Mouse (Mus musculus): ENCODE data around the gene Elk3. TPM values are rescaled to one million over a fixed set of nuclear protein-coding genes. Genes with fewer than 3 reads are reported as not detected.
"Not testable (repeated sequence)": the region's sequence is repeated elsewhere in the genome, so short reads cannot be mapped to it uniquely, and the experiment has no call there.

The Elk3 gene
- total RNA-seq (2021), result 10 to 100 TPM; 33.8 to 39.4 TPM
- 31.9 and 32.1 TPM in 2 replicates for polyA plus RNA-seq (2012; rRNA removed)
- long read RNA-seq, full-length matches to known transcripts, result 18 of 21 reads
- long read RNA-seq, partial matches to known transcripts, result 3 of 21 reads
- long read RNA-seq, other reads (novel, unspliced or antisense), result 0 of 21 reads

DNA sequence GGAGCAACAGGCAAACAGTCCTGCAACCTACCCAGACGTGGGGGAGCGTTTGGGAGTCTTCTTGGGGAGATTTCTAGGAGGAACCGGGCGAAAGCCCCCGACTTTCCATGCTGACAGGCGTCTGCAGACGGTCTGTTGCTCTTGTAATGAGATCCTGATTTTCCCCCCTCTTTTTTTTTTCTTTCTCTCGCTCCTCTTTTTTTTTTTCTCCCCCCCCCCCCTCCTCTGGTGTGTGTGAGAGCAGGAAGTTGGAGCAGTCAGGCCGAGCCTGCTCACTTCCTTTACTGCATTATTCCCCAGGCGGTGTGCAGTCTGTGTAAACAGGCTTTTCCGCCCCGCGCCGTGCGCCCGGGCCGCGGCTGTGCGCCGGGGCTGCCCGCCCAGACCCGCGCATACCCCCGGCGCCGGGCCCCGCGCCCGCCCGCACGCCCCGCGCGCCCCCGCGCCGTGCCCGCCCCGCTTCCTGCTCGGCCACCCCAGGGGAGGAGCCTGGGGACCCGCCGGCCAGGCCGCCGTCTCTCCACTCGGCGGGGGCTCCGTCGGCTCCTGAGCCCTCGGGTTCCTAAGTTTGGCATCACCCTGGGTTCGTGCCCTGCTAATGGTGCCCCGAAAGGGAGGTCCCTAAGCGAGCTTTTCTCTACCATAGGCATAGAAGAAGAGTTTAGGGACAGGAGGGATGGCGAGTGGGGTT is at the start of gene Elk3:
Elk3 (minus strand) TSS at position 415 of the 691 bp plus-strand sequence.
- DNase-seq, result peak; percentile 82 to 86
- intact Hi-C loops (cut with DNase I), result loop anchor here (2.0 kb wide), 2 partner anchors 26 to 64 kb away; no protein-coding TSS in a partner anchor
- H3K4me3 ChIP-seq, result peak within 1 kb of the TSS; percentile 68
- H3K9ac ChIP-seq (ENCODE audit: low read depth, low read length), result peak within 1 kb of the TSS; percentile 98
- WGBS, result under 1% methylated on average over 37 of the region's 53 CpGs
- H3K27me3 ChIP-seq (ENCODE audit: control insufficient read depth, insufficient read depth, low read length), result no peaks in the 10 kb centered on the region
- H3K79me2 ChIP-seq (replicated peaks; ENCODE audit: control insufficient read depth, insufficient read depth, low read length), result no peaks in the 10 kb centered on the region
- TF ChIP-seq POLR2A (IDR thresholded peaks at IDR 0.05; ENCODE audit: insufficient read depth, low read depth, low read length) (peak; percentile 69), EP300 (IDR thresholded peaks at IDR 0.05; ENCODE audit: insufficient read depth, low read depth, low read length) (peak; percentile 83; the same call in 1 of the 2 replicates), CTCF (IDR thresholded peaks at IDR 0.05) (no peak)
- H3K27ac ChIP-seq, result peak within 1 kb of the TSS; percentile 100
- H3K4me1 ChIP-seq (ENCODE audit: control insufficient read depth, insufficient read depth, low read length), result peaks cover 3% of the 10 kb centered on the region; the same call in 1 of the 2 replicates
- peaks cover 6% of the 10 kb centered on the region for H3K36me3 ChIP-seq (ENCODE audit: control insufficient read depth, insufficient read depth, low read length)

DNA sequence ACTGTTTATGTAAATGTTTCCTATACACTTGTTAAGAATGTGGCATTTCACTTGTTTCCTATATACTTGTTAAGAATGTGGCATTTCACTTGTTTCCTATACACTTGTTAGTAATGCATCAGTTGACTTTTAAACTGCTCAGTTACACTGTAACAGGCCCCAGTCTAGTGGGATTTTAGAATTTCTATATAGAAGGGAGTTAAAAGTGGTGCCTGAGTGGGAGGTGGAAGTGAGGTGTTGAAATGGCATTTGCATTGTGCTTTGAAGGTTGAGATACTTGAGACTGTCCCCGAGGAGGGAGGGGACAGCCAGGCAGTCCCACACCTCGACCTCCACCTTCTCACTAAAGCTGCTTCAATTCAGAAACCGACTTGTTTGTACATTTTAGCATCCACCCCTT is 49.7 kb upstream of the Elk3 start:
- DNase-seq, result no peak
- Histone ChIP-seq H3K27me3 (ENCODE audit: control insufficient read depth, insufficient read depth, low read length) (no peaks in the 10 kb centered on the region), H3K4me3 (no peak overlapping the region), H3K79me2 (replicated peaks; ENCODE audit: control insufficient read depth, insufficient read depth, low read length) (no peaks in the 10 kb centered on the region), H3K27ac (no peak overlapping the region), H3K4me1 (ENCODE audit: control insufficient read depth, insufficient read depth, low read length) (peaks cover 14% of the 10 kb centered on the region), H3K36me3 (ENCODE audit: control insufficient read depth, insufficient read depth, low read length) (no peaks in the 10 kb centered on the region), H3K9ac (ENCODE audit: low read depth, low read length) (no peak overlapping the region)
- intact Hi-C loops (cut with DNase I), result no loop called here
- WGBS, result 24% methylated on average over 3 of the region's 3 CpGs
- no peak for TF ChIP-seq EP300 (IDR thresholded peaks at IDR 0.05; ENCODE audit: insufficient read depth, low read depth, low read length)
- no peak for TF ChIP-seq CTCF (IDR thresholded peaks at IDR 0.05)
- no peak for TF ChIP-seq POLR2A (IDR thresholded peaks at IDR 0.05; ENCODE audit: insufficient read depth, low read depth, low read length)

DNA sequence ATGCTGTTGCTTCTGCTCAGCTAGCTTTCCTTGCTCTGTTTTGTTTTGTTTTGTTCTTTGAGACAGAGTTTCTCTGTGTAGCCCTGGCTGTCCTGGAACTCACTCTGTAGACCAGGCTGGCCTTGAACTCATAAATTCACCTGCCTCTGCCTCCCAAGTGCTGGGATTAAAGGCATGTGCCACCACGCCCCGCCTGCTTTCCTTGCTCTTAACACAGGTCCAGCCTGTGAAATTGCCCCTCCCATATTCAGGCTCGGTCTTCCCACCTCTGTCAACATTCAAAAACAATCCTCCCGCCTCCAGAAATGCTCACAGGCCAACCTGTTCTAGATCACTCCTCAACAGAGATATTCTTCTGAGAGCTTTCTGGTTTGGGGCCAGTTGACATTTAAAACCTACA is 49.3 kb upstream of the Elk3 start:
- H3K79me2 ChIP-seq (replicated peaks; ENCODE audit: control insufficient read depth, insufficient read depth, low read length); H3K9ac ChIP-seq (ENCODE audit: low read depth, low read length); H3K4me3 ChIP-seq; H3K27ac ChIP-seq; H3K36me3 ChIP-seq (ENCODE audit: control insufficient read depth, insufficient read depth, low read length); DNase-seq; H3K27me3 ChIP-seq (ENCODE audit: control insufficient read depth, insufficient read depth, low read length); intact Hi-C loops (cut with DNase I): not testable (repeated sequence)
- 90% methylated on average over 4 of the region's 4 CpGs for WGBS
- peaks cover 11% of the 10 kb centered on the region for H3K4me1 ChIP-seq (ENCODE audit: control insufficient read depth, insufficient read depth, low read length)

DNA sequence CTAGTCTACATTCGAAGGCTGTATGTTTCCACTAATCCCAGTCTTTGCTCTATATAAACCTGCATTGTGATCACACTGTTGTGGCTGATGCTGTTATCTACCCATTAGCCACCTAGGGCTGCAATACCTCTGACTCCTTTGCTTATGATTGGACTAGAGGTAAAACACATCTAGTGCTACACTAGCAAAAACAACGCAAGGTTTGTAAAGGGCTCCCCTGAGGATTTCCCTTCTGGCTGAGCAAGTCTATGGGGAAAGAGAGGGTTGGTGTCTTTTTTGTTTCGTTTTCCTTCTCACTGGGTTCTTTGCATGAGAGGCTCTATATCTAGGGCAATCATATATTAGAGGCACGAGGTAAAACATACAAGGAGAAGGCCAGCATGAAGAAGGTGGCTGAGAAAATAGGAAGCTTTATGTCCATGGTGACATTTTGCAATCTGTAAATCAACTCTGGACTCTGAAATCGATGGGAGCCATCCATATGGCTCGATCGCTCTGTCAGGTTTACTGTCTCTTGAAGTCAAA is 48.5 kb upstream of the Elk3 start:
- Histone ChIP-seq H3K4me3 (no peak overlapping the region), H3K36me3 (ENCODE audit: control insufficient read depth, insufficient read depth, low read length) (no peaks in the 10 kb centered on the region), H3K27me3 (ENCODE audit: control insufficient read depth, insufficient read depth, low read length) (no peaks in the 10 kb centered on the region), H3K9ac (ENCODE audit: low read depth, low read length) (no peak overlapping the region), H3K27ac (no peak overlapping the region), H3K4me1 (ENCODE audit: control insufficient read depth, insufficient read depth, low read length) (peaks cover 7% of the 10 kb centered on the region), H3K79me2 (replicated peaks; ENCODE audit: control insufficient read depth, insufficient read depth, low read length) (no peaks in the 10 kb centered on the region)
- intact Hi-C loops (cut with DNase I), result no loop called here
- TF ChIP-seq EP300 (IDR thresholded peaks at IDR 0.05; ENCODE audit: insufficient read depth, low read depth, low read length), result no peak
- TF ChIP-seq POLR2A (IDR thresholded peaks at IDR 0.05; ENCODE audit: insufficient read depth, low read depth, low read length), result no peak
- TF ChIP-seq CTCF (IDR thresholded peaks at IDR 0.05), result no peak
- 83% methylated on average over 7 of the region's 7 CpGs for WGBS
- no peak for DNase-seq

DNA sequence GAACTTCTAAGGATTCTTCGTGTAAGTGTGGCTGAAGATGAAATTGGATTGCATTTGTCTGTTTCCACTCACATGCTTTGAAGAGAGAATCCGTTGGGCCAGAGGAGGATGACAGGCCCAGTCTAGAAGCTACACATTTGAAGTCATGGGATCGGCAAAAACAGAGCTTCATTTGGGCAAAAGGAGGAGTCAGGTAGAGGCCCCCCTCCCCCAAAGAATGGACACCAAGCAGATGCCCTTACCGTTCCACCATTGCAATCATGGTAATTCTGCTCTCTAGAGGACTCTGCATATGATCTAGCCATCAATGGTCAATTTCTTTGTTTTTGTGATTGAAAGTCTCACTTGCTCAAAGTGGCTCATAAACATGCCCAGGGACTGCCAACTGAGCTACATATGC is 47.9 kb upstream of the Elk3 start:
- no peaks in the 10 kb centered on the region for H3K27me3 ChIP-seq (ENCODE audit: control insufficient read depth, insufficient read depth, low read length)
- H3K79me2 ChIP-seq (replicated peaks; ENCODE audit: control insufficient read depth, insufficient read depth, low read length), result no peaks in the 10 kb centered on the region
- WGBS, result 80% methylated on average over 4 of the region's 4 CpGs
- H3K4me3 ChIP-seq, result no peak overlapping the region
- no peaks in the 10 kb centered on the region for H3K36me3 ChIP-seq (ENCODE audit: control insufficient read depth, insufficient read depth, low read length)
- no peak overlapping the region for H3K27ac ChIP-seq
- no peak for TF ChIP-seq POLR2A (IDR thresholded peaks at IDR 0.05; ENCODE audit: insufficient read depth, low read depth, low read length)
- TF ChIP-seq EP300 (IDR thresholded peaks at IDR 0.05; ENCODE audit: insufficient read depth, low read depth, low read length), result no peak
- intact Hi-C loops (cut with DNase I), result no loop called here
- DNase-seq, result no peak
- H3K9ac ChIP-seq (ENCODE audit: low read depth, low read length), result no peak overlapping the region
- peaks cover 3% of the 10 kb centered on the region for H3K4me1 ChIP-seq (ENCODE audit: control insufficient read depth, insufficient read depth, low read length)

DNA sequence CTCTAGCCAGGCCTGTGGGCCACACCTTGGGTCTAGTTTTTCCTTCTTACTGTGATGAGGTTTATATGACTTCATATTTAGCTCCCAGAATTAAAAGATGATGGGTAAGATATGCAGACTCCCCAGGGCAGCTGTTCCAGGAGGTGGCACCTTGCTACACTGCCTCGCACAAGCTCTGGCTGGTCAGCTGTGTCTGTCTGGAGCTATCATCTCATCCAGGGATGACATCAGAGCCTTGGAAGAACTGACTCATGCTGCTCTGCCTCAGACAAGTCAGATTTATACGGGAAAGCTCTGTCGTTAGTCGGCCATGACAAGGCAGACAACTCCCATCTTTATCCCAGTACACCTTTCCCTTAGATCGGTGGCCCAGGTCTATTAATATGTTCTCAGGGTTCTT is 46.2 kb upstream of the Elk3 start:
- Histone ChIP-seq H3K9ac (ENCODE audit: low read depth, low read length) (no peak overlapping the region), H3K36me3 (ENCODE audit: control insufficient read depth, insufficient read depth, low read length) (no peaks in the 10 kb centered on the region), H3K4me1 (ENCODE audit: control insufficient read depth, insufficient read depth, low read length) (peaks cover 3% of the 10 kb centered on the region), H3K27me3 (ENCODE audit: control insufficient read depth, insufficient read depth, low read length) (no peaks in the 10 kb centered on the region), H3K4me3 (no peak overlapping the region), H3K79me2 (replicated peaks; ENCODE audit: control insufficient read depth, insufficient read depth, low read length) (no peaks in the 10 kb centered on the region), H3K27ac (no peak overlapping the region)
- DNase-seq, result no peak
- TF ChIP-seq CTCF (IDR thresholded peaks at IDR 0.05) (no peak), POLR2A (IDR thresholded peaks at IDR 0.05; ENCODE audit: insufficient read depth, low read depth, low read length) (no peak), EP300 (IDR thresholded peaks at IDR 0.05; ENCODE audit: insufficient read depth, low read depth, low read length) (no peak)
- WGBS, result 57% methylated on average over 5 of the region's 5 CpGs
- intact Hi-C loops (cut with DNase I), result no loop called here
